23 mouse cellular contexts compared by ENCODE assay signal in genomic region chr1:121618550-121618949, GRCm38 (mm10).
"Had no signal": no experiment of that assay in that cellular context is flagged by ENCODE, and none has a peak within 500 bp of the region (broad histone marks: within the 10 kb centered on the region; RNA-seq: fewer than 3 reads in every experiment).

No protein-coding gene starts in this region.

- H3K36me3 ChIP-seq: kidney, embryonic 15.5 days; limb, embryonic 12.5 days; limb, embryonic 15.5 days; midbrain, embryonic 12.5 days; midbrain, embryonic 15.5 days; neural tube, embryonic 12.5 days; neural tube, embryonic 15.5 days had no signal

- H3K4me2 ChIP-seq: kidney, embryonic 15.5 days; limb, embryonic 12.5 days; limb, embryonic 15.5 days; liver, embryonic 11.5 days; lung, embryonic 14.5 days; midbrain, embryonic 12.5 days; midbrain, embryonic 15.5 days; neural tube, embryonic 12.5 days; neural tube, embryonic 15.5 days had no signal

- H3K9ac ChIP-seq: kidney, embryonic 15.5 days; limb, embryonic 12.5 days; limb, embryonic 15.5 days; liver, embryonic 14.5 days; liver, postnatal 0 days; lung, embryonic 14.5 days; midbrain, embryonic 12.5 days; midbrain, embryonic 15.5 days; neural tube, embryonic 12.5 days; neural tube, embryonic 15.5 days had no signal

- H3K9me3 ChIP-seq: kidney, embryonic 15.5 days; limb, embryonic 12.5 days; limb, embryonic 15.5 days; midbrain, embryonic 12.5 days; midbrain, embryonic 15.5 days; neural tube, embryonic 12.5 days; neural tube, embryonic 15.5 days had no signal

- H3K4me1 ChIP-seq: kidney, embryonic 15.5 days; limb, embryonic 12.5 days; limb, embryonic 15.5 days; midbrain, embryonic 12.5 days; midbrain, embryonic 15.5 days; neural tube, embryonic 12.5 days had no signal

- ATAC-seq: liver, postnatal 0 days; lung, postnatal 0 days; midbrain, embryonic 15.5 days had no signal

- H3K4me3 ChIP-seq: kidney, embryonic 15.5 days; left cerebral cortex, adult 2 months; limb, embryonic 12.5 days; limb, embryonic 15.5 days; midbrain, embryonic 12.5 days; midbrain, embryonic 15.5 days; neural tube, embryonic 12.5 days; neural tube, embryonic 15.5 days had no signal

- H3K27me3 ChIP-seq: kidney, embryonic 15.5 days; limb, embryonic 12.5 days; limb, embryonic 15.5 days; midbrain, embryonic 12.5 days; midbrain, embryonic 15.5 days; neural tube, embryonic 12.5 days; neural tube, embryonic 15.5 days had no signal

- H3K27ac ChIP-seq: kidney, embryonic 15.5 days; left cerebral cortex, adult 2 months; limb, embryonic 12.5 days; limb, embryonic 15.5 days; liver, embryonic 14.5 days; macrophage; midbrain, embryonic 12.5 days; midbrain, embryonic 15.5 days; neural tube, embryonic 12.5 days; neural tube, embryonic 15.5 days; stomach, postnatal 0 days had no signal

- DNase-seq: kidney, adult 11 months; kidney, adult 8-10 months; kidney, postnatal 10 days; kidney, postnatal 36 days; layer of hippocampus, postnatal 36 days; liver, postnatal 0 days; lung, embryonic 14.5 days; right cerebral cortex, adult 18-20 months; right cerebral cortex, postnatal 14 days; right cerebral cortex, postnatal 4 days had no signal
